Mouse (Mus musculus): ENCODE measurements at regions not wholly inside any gene's neighbourhood (a gene's known extent, or its start where the extent isn't known, plus 50 kb on each side); places are given as distances from the start of the nearest gene placed in this dataset.

- no peak overlapping the region for H3K4me3 ChIP-seq (replicated peaks)
- no peak overlapping the region for H3K27ac ChIP-seq (replicated peaks)
- no peaks in the 10 kb centered on the region for H3K27me3 ChIP-seq
- H3K4me2 ChIP-seq (replicated peaks), result no peak overlapping the region
- no peaks in the 10 kb centered on the region for H3K4me1 ChIP-seq
- ATAC-seq (ENCODE audit: insufficient number of reproducible peaks, low FRiP score, low TSS enrichment, low read depth), result no peak
- H3K9ac ChIP-seq, result no peak overlapping the region
- WGBS, result 87% methylated on average over 2 of the region's 2 CpGs
- 0 out of 2 replicates have a peak, but pooled peaks cover 3% of the 10 kb centered on the region for H3K9me3 ChIP-seq (replicated peaks)
- no peaks in the 10 kb centered on the region for H3K36me3 ChIP-seq
Observed at GRCm38 (mm10) chr6:35458250-35458649, 81.4 kb downstream of the Mtpn start.

- Histone ChIP-seq H3K27me3 (no peaks in the 10 kb centered on the region), H3K4me3 (replicated peaks) (no peak overlapping the region), H3K9me3 (replicated peaks) (no peaks in the 10 kb centered on the region), H3K36me3 (no peaks in the 10 kb centered on the region), H3K4me2 (replicated peaks) (no peak overlapping the region), H3K9ac (no peak overlapping the region), H3K27ac (replicated peaks) (no peak overlapping the region), H3K4me1 (no peaks in the 10 kb centered on the region)
- 86% methylated on average over 1 of the region's 1 CpGs for WGBS
- no peak for ATAC-seq (ENCODE audit: insufficient number of reproducible peaks, low FRiP score, low TSS enrichment, low read depth)
Observed at GRCm38 (mm10) chr6:35445007-35445406, 94.7 kb downstream of the Mtpn start.

- no peak overlapping the region for H3K4me3 ChIP-seq (replicated peaks)
Observed at GRCm38 (mm10) chr6:35426301-35426700, 100.4 kb upstream of the Fam180a start.

GRCm38 (mm10) chr6:35424521-35424920 lies 98.6 kb upstream of the Fam180a start:
- Histone ChIP-seq H3K4me2 (replicated peaks) (no peak overlapping the region), H3K4me1 (no peaks in the 10 kb centered on the region), H3K36me3 (no peaks in the 10 kb centered on the region), H3K27me3 (no peaks in the 10 kb centered on the region), H3K27ac (replicated peaks) (no peak overlapping the region), H3K4me3 (replicated peaks) (no peak overlapping the region), H3K9me3 (replicated peaks) (0 out of 2 replicates have a peak, but pooled peaks cover 3% of the 10 kb centered on the region), H3K9ac (no peak overlapping the region)
- 87% methylated on average over 2 of the region's 2 CpGs for WGBS
- no peak for ATAC-seq (ENCODE audit: insufficient number of reproducible peaks, low FRiP score, low TSS enrichment, low read depth)

More at GRCm38 (mm10) chr6:35426301-35426700, 100.4 kb upstream of the Fam180a start:
- Histone ChIP-seq H3K27ac (replicated peaks) (no peak overlapping the region), H3K4me1 (no peaks in the 10 kb centered on the region), H3K36me3 (no peaks in the 10 kb centered on the region), H3K27me3 (no peaks in the 10 kb centered on the region), H3K4me2 (replicated peaks) (no peak overlapping the region), H3K9me3 (replicated peaks) (no peaks in the 10 kb centered on the region), H3K9ac (no peak overlapping the region)
- 57% methylated on average over 3 of the region's 3 CpGs for WGBS
- peak; percentile 57; the same call in 1 of the 2 replicates for ATAC-seq (ENCODE audit: insufficient number of reproducible peaks, low FRiP score, low TSS enrichment, low read depth)

- Histone ChIP-seq H3K36me3 (no peaks in the 10 kb centered on the region), H3K4me2 (replicated peaks) (no peak overlapping the region), H3K9me3 (replicated peaks) (0 out of 2 replicates have a peak, but pooled peaks cover 3% of the 10 kb centered on the region), H3K4me1 (no peaks in the 10 kb centered on the region), H3K9ac (no peak overlapping the region), H3K27me3 (no peaks in the 10 kb centered on the region), H3K27ac (replicated peaks) (no peak overlapping the region), H3K4me3 (replicated peaks) (no peak overlapping the region)
- ATAC-seq (ENCODE audit: insufficient number of reproducible peaks, low FRiP score, low TSS enrichment, low read depth), result no peak
- 83% methylated on average over 7 of the region's 7 CpGs for WGBS
Observed at GRCm38 (mm10) chr6:35420924-35421323, 95.0 kb upstream of the Fam180a start.

- Histone ChIP-seq H3K4me1 (no peaks in the 10 kb centered on the region), H3K4me3 (replicated peaks) (no peak overlapping the region), H3K36me3 (no peaks in the 10 kb centered on the region), H3K27ac (replicated peaks) (no peak overlapping the region), H3K9ac (no peak overlapping the region), H3K4me2 (replicated peaks) (no peak overlapping the region), H3K9me3 (replicated peaks) (no peaks in the 10 kb centered on the region), H3K27me3 (no peaks in the 10 kb centered on the region)
- 36% methylated on average over 9 of the region's 9 CpGs for WGBS
- no peak for ATAC-seq (ENCODE audit: insufficient number of reproducible peaks, low FRiP score, low TSS enrichment, low read depth)
Observed at GRCm38 (mm10) chr6:35405044-35405443, 79.1 kb upstream of the Fam180a start.

GRCm38 (mm10) chr6:35403341-35403910 lies 77.5 kb upstream of the Fam180a start:
- H3K4me1 ChIP-seq, result no peaks in the 10 kb centered on the region
- H3K27ac ChIP-seq (replicated peaks), result no peak overlapping the region
- WGBS, result 63% methylated on average over 5 of the region's 5 CpGs

GRCm38 (mm10) chr6:35395726-35396125 lies 69.8 kb upstream of the Fam180a start:
- no peak overlapping the region for H3K9ac ChIP-seq
- 96% methylated on average over 8 of the region's 9 CpGs for WGBS
- no peak overlapping the region for H3K4me3 ChIP-seq (replicated peaks)
- H3K4me2 ChIP-seq (replicated peaks), result no peak overlapping the region
- no peaks in the 10 kb centered on the region for H3K9me3 ChIP-seq (replicated peaks)
- H3K27ac ChIP-seq (replicated peaks), result no peak overlapping the region
- no peaks in the 10 kb centered on the region for H3K4me1 ChIP-seq
- H3K27me3 ChIP-seq, result no peaks in the 10 kb centered on the region
- no peaks in the 10 kb centered on the region for H3K36me3 ChIP-seq
- no peak for ATAC-seq (ENCODE audit: insufficient number of reproducible peaks, low FRiP score, low TSS enrichment, low read depth)

More at GRCm38 (mm10) chr6:35403341-35403910, 77.5 kb upstream of the Fam180a start:
- no peaks in the 10 kb centered on the region for H3K9me3 ChIP-seq (replicated peaks)
- no peak for ATAC-seq (ENCODE audit: insufficient number of reproducible peaks, low FRiP score, low TSS enrichment, low read depth)
- H3K4me3 ChIP-seq (replicated peaks), result no peak overlapping the region
- H3K4me2 ChIP-seq (replicated peaks), result no peak overlapping the region
- H3K36me3 ChIP-seq, result no peaks in the 10 kb centered on the region
- no peaks in the 10 kb centered on the region for H3K27me3 ChIP-seq
- no peak overlapping the region for H3K9ac ChIP-seq

- no peak overlapping the region for H3K27ac ChIP-seq (replicated peaks)
- H3K4me3 ChIP-seq (replicated peaks), result no peak overlapping the region
- no peaks in the 10 kb centered on the region for H3K9me3 ChIP-seq (replicated peaks)
- WGBS, result 50% methylated on average over 3 of the region's 3 CpGs
- H3K4me2 ChIP-seq (replicated peaks), result no peak overlapping the region
- no peaks in the 10 kb centered on the region for H3K4me1 ChIP-seq
- no peaks in the 10 kb centered on the region for H3K27me3 ChIP-seq
- ATAC-seq (ENCODE audit: insufficient number of reproducible peaks, low FRiP score, low TSS enrichment, low read depth), result no peak
- H3K36me3 ChIP-seq, result no peaks in the 10 kb centered on the region
- H3K9ac ChIP-seq, result no peak overlapping the region
Observed at GRCm38 (mm10) chr6:35388827-35389226, 62.9 kb upstream of the Fam180a start.

- H3K4me3 ChIP-seq (replicated peaks), result no peak overlapping the region
- no peak for ATAC-seq (ENCODE audit: insufficient number of reproducible peaks, low FRiP score, low TSS enrichment, low read depth)
Observed at GRCm38 (mm10) chr6:35381536-35381935, 55.6 kb upstream of the Fam180a start.

GRCm38 (mm10) chr6:35380721-35381466 lies 55.0 kb upstream of the Fam180a start:
- Histone ChIP-seq H3K36me3 (no peaks in the 10 kb centered on the region), H3K4me2 (replicated peaks) (peak overlapping the region; percentile 44), H3K27ac (replicated peaks) (no peak overlapping the region), H3K9ac (no peak overlapping the region), H3K4me3 (replicated peaks) (peak overlapping the region; percentile 32), H3K27me3 (no peaks in the 10 kb centered on the region), H3K4me1 (0 out of 2 replicates have a peak, but pooled peaks cover 8% of the 10 kb centered on the region), H3K9me3 (replicated peaks) (no peaks in the 10 kb centered on the region)
- 19% methylated on average over 11 of the region's 11 CpGs for WGBS
- ATAC-seq (ENCODE audit: insufficient number of reproducible peaks, low FRiP score, low TSS enrichment, low read depth), result peak; percentile 66; the same call in 1 of the 2 replicates

More at GRCm38 (mm10) chr6:35381536-35381935, 55.6 kb upstream of the Fam180a start:
- 79% methylated on average over 3 of the region's 3 CpGs for WGBS
- H3K36me3 ChIP-seq, result no peaks in the 10 kb centered on the region
- 0 out of 2 replicates have a peak, but pooled peaks cover 8% of the 10 kb centered on the region for H3K4me1 ChIP-seq
- H3K9ac ChIP-seq, result no peak overlapping the region
- no peak overlapping the region for H3K27ac ChIP-seq (replicated peaks)
- H3K27me3 ChIP-seq, result no peaks in the 10 kb centered on the region
- no peak overlapping the region for H3K4me2 ChIP-seq (replicated peaks)
- H3K9me3 ChIP-seq (replicated peaks), result no peaks in the 10 kb centered on the region
